Mouse (Mus musculus): ENCODE results near the gene Camk2n1. TPM values are rescaled to one million over a fixed set of nuclear protein-coding genes. Genes with fewer than 3 reads are reported as not detected.

The Camk2n1 gene
- polyA plus RNA-seq, 1 experiment from 2014 or later, result 17.2 TPM

- WGBS, result 4% methylated on average over 13 of the region's 13 CpGs
Measured at GRCm38 (mm10) chr4:138495775-138496174, 41.7 kb downstream of the Camk2n1 start.

GRCm38 (mm10) chr4:138496746-138497520 is 42.8 kb downstream of the Camk2n1 start:
- WGBS, result 72% methylated on average over 22 of the region's 24 CpGs
- Histone ChIP-seq H3K36me3 (replicated peaks; ENCODE audit: control insufficient read depth, insufficient read depth) (no peaks in the 10 kb centered on the region), H3K27me3 (ENCODE audit: control insufficient read depth, insufficient read depth, low read length) (no peaks in the 10 kb centered on the region), H3K4me3 (replicated peaks; ENCODE audit: low read length) (no peak overlapping the region), H3K9me3 (ENCODE audit: control insufficient read depth, low read length) (no peaks in the 10 kb centered on the region), H3K9ac (no peak overlapping the region), H3K27ac (no peak overlapping the region), H3K4me1 (replicated peaks; ENCODE audit: control insufficient read depth, insufficient read depth, low read length) (peaks cover 32% of the 10 kb centered on the region), H3K4me2 (replicated peaks) (no peak overlapping the region)
- no peak for ATAC-seq (ENCODE audit: low FRiP score)
- DNase-seq (ENCODE audit: low spot score), result no peak

More at GRCm38 (mm10) chr4:138495775-138496174, 41.7 kb downstream of the Camk2n1 start:
- H3K27ac ChIP-seq, result peak overlapping the region; percentile 39; the same call in 1 of the 2 replicates
- H3K4me1 ChIP-seq (replicated peaks; ENCODE audit: control insufficient read depth, insufficient read depth, low read length), result peaks cover 32% of the 10 kb centered on the region
- no peaks in the 10 kb centered on the region for H3K27me3 ChIP-seq (ENCODE audit: control insufficient read depth, insufficient read depth, low read length)
- H3K4me3 ChIP-seq (replicated peaks; ENCODE audit: low read length), result no peak overlapping the region
- H3K9ac ChIP-seq, result no peak overlapping the region
- H3K4me2 ChIP-seq (replicated peaks), result peak overlapping the region; percentile 26
- H3K9me3 ChIP-seq (ENCODE audit: control insufficient read depth, low read length), result no peaks in the 10 kb centered on the region
- H3K36me3 ChIP-seq (replicated peaks; ENCODE audit: control insufficient read depth, insufficient read depth), result no peaks in the 10 kb centered on the region
- DNase-seq (ENCODE audit: low spot score) (no peak), ATAC-seq (ENCODE audit: low FRiP score) (no peak)

GRCm38 (mm10) chr4:138499856-138500645 is 45.9 kb downstream of the Camk2n1 start:
- no peak for DNase-seq (ENCODE audit: low spot score)
- no peak overlapping the region for H3K4me2 ChIP-seq (replicated peaks)
- no peak for ATAC-seq (ENCODE audit: low FRiP score)
- H3K4me1 ChIP-seq (replicated peaks; ENCODE audit: control insufficient read depth, insufficient read depth, low read length), result peaks cover 29% of the 10 kb centered on the region
- H3K9me3 ChIP-seq (ENCODE audit: control insufficient read depth, low read length), result no peaks in the 10 kb centered on the region
- no peaks in the 10 kb centered on the region for H3K36me3 ChIP-seq (replicated peaks; ENCODE audit: control insufficient read depth, insufficient read depth)
- no peak overlapping the region for H3K4me3 ChIP-seq (replicated peaks; ENCODE audit: low read length)
- H3K27me3 ChIP-seq (ENCODE audit: control insufficient read depth, insufficient read depth, low read length), result no peaks in the 10 kb centered on the region
- WGBS, result 88% methylated on average over 21 of the region's 21 CpGs
- H3K9ac ChIP-seq, result no peak overlapping the region
- no peak overlapping the region for H3K27ac ChIP-seq

GRCm38 (mm10) chr4:138501048-138501447 is 46.9 kb downstream of the Camk2n1 start:
- Histone ChIP-seq H3K27me3 (ENCODE audit: control insufficient read depth, insufficient read depth, low read length) (no peaks in the 10 kb centered on the region), H3K36me3 (replicated peaks; ENCODE audit: control insufficient read depth, insufficient read depth) (no peaks in the 10 kb centered on the region), H3K9ac (no peak overlapping the region), H3K9me3 (ENCODE audit: control insufficient read depth, low read length) (no peaks in the 10 kb centered on the region), H3K4me2 (replicated peaks) (no peak overlapping the region), H3K4me3 (replicated peaks; ENCODE audit: low read length) (no peak overlapping the region), H3K27ac (no peak overlapping the region), H3K4me1 (replicated peaks; ENCODE audit: control insufficient read depth, insufficient read depth, low read length) (peaks cover 26% of the 10 kb centered on the region)
- no peak for ATAC-seq (ENCODE audit: low FRiP score)
- 84% methylated on average over 5 of the region's 5 CpGs for WGBS
- DNase-seq (ENCODE audit: low spot score), result no peak

GRCm38 (mm10) chr4:138504632-138505101 is 50.6 kb downstream of the Camk2n1 start:
- H3K4me1 ChIP-seq (replicated peaks; ENCODE audit: control insufficient read depth, insufficient read depth, low read length), result peaks cover 31% of the 10 kb centered on the region
- under 1% methylated on average over 16 of the region's 16 CpGs for WGBS

GRCm38 (mm10) chr4:138505171-138505870 is 51.2 kb downstream of the Camk2n1 start:
- H3K9me3 ChIP-seq (ENCODE audit: control insufficient read depth, low read length), result no peaks in the 10 kb centered on the region
- H3K27me3 ChIP-seq (ENCODE audit: control insufficient read depth, insufficient read depth, low read length), result no peaks in the 10 kb centered on the region
- H3K4me3 ChIP-seq (replicated peaks; ENCODE audit: low read length), result no peak overlapping the region
- peak overlapping the region; percentile 85 for H3K27ac ChIP-seq
- WGBS, result 6% methylated on average over 10 of the region's 10 CpGs
- H3K36me3 ChIP-seq (replicated peaks; ENCODE audit: control insufficient read depth, insufficient read depth), result no peaks in the 10 kb centered on the region
- ATAC-seq (ENCODE audit: low FRiP score) (peak; percentile 32; the same call in 1 of the 2 replicates), DNase-seq (ENCODE audit: low spot score) (no peak)
- peaks cover 31% of the 10 kb centered on the region for H3K4me1 ChIP-seq (replicated peaks; ENCODE audit: control insufficient read depth, insufficient read depth, low read length)
- H3K4me2 ChIP-seq (replicated peaks), result peak overlapping the region; percentile 40
- peak overlapping the region; percentile 22 for H3K9ac ChIP-seq

More at GRCm38 (mm10) chr4:138504632-138505101, 50.6 kb downstream of the Camk2n1 start:
- no peaks in the 10 kb centered on the region for H3K36me3 ChIP-seq (replicated peaks; ENCODE audit: control insufficient read depth, insufficient read depth)
- no peak overlapping the region for H3K4me3 ChIP-seq (replicated peaks; ENCODE audit: low read length)
- peak overlapping the region; percentile 40 for H3K4me2 ChIP-seq (replicated peaks)
- no peaks in the 10 kb centered on the region for H3K9me3 ChIP-seq (ENCODE audit: control insufficient read depth, low read length)
- H3K9ac ChIP-seq, result peak overlapping the region; percentile 22
- H3K27ac ChIP-seq, result peak overlapping the region; percentile 85
- ATAC-seq (ENCODE audit: low FRiP score) (peak; percentile 87), DNase-seq (ENCODE audit: low spot score) (peak; percentile 75)
- H3K27me3 ChIP-seq (ENCODE audit: control insufficient read depth, insufficient read depth, low read length), result no peaks in the 10 kb centered on the region

- DNase-seq (ENCODE audit: low spot score), result no peak
- ATAC-seq (ENCODE audit: low FRiP score), result no peak
- Histone ChIP-seq H3K4me1 (replicated peaks; ENCODE audit: control insufficient read depth, insufficient read depth, low read length) (peaks cover 31% of the 10 kb centered on the region), H3K9me3 (ENCODE audit: control insufficient read depth, low read length) (no peaks in the 10 kb centered on the region), H3K9ac (no peak overlapping the region), H3K36me3 (replicated peaks; ENCODE audit: control insufficient read depth, insufficient read depth) (no peaks in the 10 kb centered on the region), H3K4me2 (replicated peaks) (no peak overlapping the region), H3K4me3 (replicated peaks; ENCODE audit: low read length) (no peak overlapping the region), H3K27me3 (ENCODE audit: control insufficient read depth, insufficient read depth, low read length) (no peaks in the 10 kb centered on the region), H3K27ac (no peak overlapping the region)
- WGBS, result 64% methylated on average over 6 of the region's 6 CpGs
Measured at GRCm38 (mm10) chr4:138507903-138508302, 53.8 kb downstream of the Camk2n1 start.

Data from hindbrain, embryonic 14.5 days (tissue).